Mouse (Mus musculus) neural tube, embryonic 12.5 days (tissue): ENCODE measurements at regions not wholly inside any gene's neighbourhood (a gene's known extent, or its start where the extent isn't known, plus 50 kb on each side); places are given as distances from the start of the nearest gene placed in this dataset.
"Not testable (repeated sequence)": the region's sequence is repeated elsewhere in the genome, so short reads cannot be mapped to it uniquely, and the experiment has no call there.

Experiments used
- ATAC-seq: fragments of 200-750 bp; cut with Nextera tagmentation; 2 replicates; pipeline ENCODE4 v1.8.0; 2017; ENCODE audit warnings: low read depth, mild to moderate bottlenecking, moderate TSS enrichment, moderate library complexity; ENCODE audit not compliant: low FRiP score
- H3K27ac ChIP-seq: fragments of 300-500 bp; sonication (generic); 2 replicates; pipeline ENCODE4 v1.5.1; 2016
- H3K27me3 ChIP-seq: fragments of 300-500 bp; sonication (generic); replicated peaks from 2 replicates; pipeline ENCODE4 v1.6.1; 2016; ENCODE audit warnings: mild to moderate bottlenecking
- H3K36me3 ChIP-seq: fragments of 300-500 bp; sonication (generic); 2 replicates; pipeline ENCODE4 v1.6.1; 2016; ENCODE audit warnings: mild to moderate bottlenecking
- H3K4me1 ChIP-seq: fragments of 300-500 bp; sonication (generic); 2 replicates; pipeline ENCODE4 v1.6.1; 2016
- H3K4me2 ChIP-seq: fragments of 300-500 bp; sonication (generic); replicated peaks from 2 replicates; pipeline ENCODE4 v1.6.1; 2016; ENCODE audit warnings: mild to moderate bottlenecking
- H3K4me3 ChIP-seq: fragments of 300-500 bp; sonication (generic); 2 replicates; pipeline ENCODE4 v1.5.1; 2016
- H3K9ac ChIP-seq: fragments of 300-500 bp; sonication (generic); 2 replicates; pipeline ENCODE4 v1.6.1; 2016; ENCODE audit warnings: mild to moderate bottlenecking
- H3K9me3 ChIP-seq: fragments of 300-500 bp; sonication (generic); 2 replicates; pipeline ENCODE4 v1.6.1; 2016; ENCODE audit warnings: mild to moderate bottlenecking
- WGBS: fragments of 180-500 bp; shearing (Covaris S2); methylation state at CpG from one replicate; pipeline ENCODE4 v1.1.7; 2016; 5-methylcytosine and 5-hydroxymethylcytosine counted together

DNA sequence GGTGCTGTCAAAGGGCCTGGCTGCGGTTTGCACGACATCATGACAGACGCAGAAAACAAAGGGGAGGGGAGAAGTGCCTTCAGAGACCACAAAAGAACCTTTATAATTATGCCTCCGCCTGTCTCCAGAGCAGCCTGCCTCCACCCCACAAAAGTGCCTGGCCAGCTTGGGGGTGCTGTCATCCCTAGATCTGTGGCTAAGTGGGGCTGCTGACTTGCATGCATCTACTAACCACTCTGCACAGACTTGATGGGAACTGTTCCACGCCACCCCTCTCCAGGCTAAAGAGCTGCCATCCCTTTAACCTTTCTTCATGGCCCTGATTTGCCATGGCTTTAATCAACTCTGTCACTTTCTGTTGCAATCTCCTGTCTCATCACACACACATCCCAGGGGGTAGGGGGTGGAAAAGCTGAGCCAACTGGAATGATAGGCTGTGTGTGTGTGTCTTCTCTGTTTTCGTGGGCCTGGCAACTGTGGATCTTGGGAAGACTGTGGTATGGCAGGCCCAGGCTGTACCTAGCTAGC, 162.4 kb upstream of the Pkdcc start:
- Histone ChIP-seq H3K27ac (no peak overlapping the region), H3K36me3 (no peaks in the 10 kb centered on the region), H3K4me1 (no peaks in the 10 kb centered on the region), H3K4me3 (no peak overlapping the region), H3K9ac (no peak overlapping the region), H3K27me3 (no peaks in the 10 kb centered on the region), H3K9me3 (no peaks in the 10 kb centered on the region), H3K4me2 (no peak overlapping the region)
- ATAC-seq, result no peak
- WGBS, result 48% methylated on average over 6 of the region's 6 CpGs

DNA sequence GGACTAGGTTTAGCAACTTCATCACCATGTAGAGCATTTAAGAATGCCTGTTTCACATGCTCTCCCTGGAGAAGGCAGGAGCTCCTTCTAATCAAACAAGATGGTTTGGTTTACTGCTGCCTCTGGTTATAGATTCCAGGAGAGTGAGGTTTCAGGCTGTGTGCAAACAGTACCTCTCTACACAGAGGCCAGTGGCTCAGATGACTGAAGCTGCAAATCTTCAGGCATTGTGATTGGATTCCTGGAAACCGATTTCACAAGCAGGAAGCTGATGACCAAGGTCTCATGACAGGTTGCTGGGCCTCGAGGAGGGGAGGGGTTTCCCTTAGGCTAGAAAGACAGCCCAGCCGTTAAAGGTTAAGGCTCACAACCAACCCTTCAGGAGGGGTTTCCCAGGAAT, 157.3 kb upstream of the Pkdcc start:
- 64% methylated on average over 3 of the region's 3 CpGs for WGBS
- Histone ChIP-seq H3K27ac (no peak overlapping the region), H3K9ac (no peak overlapping the region), H3K27me3 (no peaks in the 10 kb centered on the region), H3K4me2 (no peak overlapping the region), H3K4me3 (no peak overlapping the region), H3K9me3 (no peaks in the 10 kb centered on the region), H3K36me3 (no peaks in the 10 kb centered on the region), H3K4me1 (no peaks in the 10 kb centered on the region)
- no peak for ATAC-seq

DNA sequence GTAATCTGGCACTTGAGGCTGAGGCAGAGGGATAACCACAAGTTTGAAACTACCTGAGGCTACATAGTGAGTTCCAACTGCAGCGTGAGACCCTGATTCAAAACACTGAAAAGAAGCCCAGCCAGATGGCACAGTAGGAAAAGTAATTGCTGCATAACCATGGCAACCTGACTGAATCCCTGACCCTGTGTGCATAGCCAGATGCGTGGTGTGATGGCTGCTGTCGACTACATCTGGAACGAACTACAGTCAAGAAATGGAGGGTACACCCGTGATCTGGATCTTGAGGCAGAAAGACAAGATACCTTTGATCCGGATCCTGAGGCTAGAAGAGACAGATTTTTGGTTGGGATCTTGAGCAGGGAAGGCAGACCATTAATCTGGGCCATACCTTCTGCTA, 153.2 kb upstream of the Pkdcc start:
- Histone ChIP-seq H3K27me3 (no peaks in the 10 kb centered on the region), H3K4me2 (no peak overlapping the region), H3K36me3 (no peaks in the 10 kb centered on the region), H3K4me1 (no peaks in the 10 kb centered on the region), H3K27ac (no peak overlapping the region), H3K9me3 (no peaks in the 10 kb centered on the region), H3K9ac (no peak overlapping the region), H3K4me3 (no peak overlapping the region)
- no peak for ATAC-seq
- WGBS, result 57% methylated on average over 6 of the region's 6 CpGs

DNA sequence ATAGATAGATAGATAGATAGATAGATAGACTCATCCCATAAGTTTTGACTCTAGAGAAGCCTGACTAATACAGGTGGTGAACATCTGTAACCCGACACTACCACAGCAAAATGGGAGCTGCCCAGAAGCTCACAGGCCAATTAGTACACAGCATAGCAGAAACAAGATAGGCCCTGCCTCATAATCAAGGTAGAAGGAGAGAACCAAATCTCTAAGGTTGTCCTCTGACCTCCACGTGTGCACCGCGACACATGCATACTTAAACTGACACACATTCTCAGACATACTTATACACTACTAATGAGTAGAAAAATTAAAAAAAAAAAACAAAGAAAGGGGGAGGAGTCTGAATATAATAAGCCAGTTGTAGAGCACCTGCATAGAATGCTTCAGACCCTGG, 151.2 kb upstream of the Pkdcc start:
- H3K4me2 ChIP-seq, result no peak overlapping the region
- H3K27me3 ChIP-seq, result no peaks in the 10 kb centered on the region
- H3K4me3 ChIP-seq, result no peak overlapping the region
- WGBS, result 31% methylated on average over 4 of the region's 4 CpGs
- H3K27ac ChIP-seq, result no peak overlapping the region
- H3K9me3 ChIP-seq, result no peaks in the 10 kb centered on the region
- no peaks in the 10 kb centered on the region for H3K36me3 ChIP-seq
- H3K4me1 ChIP-seq, result no peaks in the 10 kb centered on the region
- H3K9ac ChIP-seq, result no peak overlapping the region
- no peak for ATAC-seq

DNA sequence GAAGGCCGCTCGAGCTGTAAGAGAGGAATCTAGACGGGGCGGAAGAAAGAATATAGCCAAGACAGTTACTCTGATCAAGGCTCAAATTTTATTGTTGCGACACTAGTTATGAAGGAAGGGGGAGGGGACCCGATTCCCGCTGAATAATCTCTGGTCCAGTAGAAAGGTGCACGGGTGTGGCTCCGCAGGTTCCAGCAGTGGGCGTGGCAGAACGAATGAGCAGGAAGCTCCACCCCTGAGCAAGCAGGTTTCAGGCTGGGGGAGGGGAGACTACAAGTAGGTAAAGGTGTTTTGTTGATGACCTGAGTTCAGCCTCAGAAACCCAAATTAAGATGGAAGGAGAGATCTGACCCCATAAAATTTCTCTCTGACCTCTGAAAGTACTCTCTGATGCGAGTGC, 150.7 kb upstream of the Pkdcc start:
- ATAC-seq, H3K36me3 ChIP-seq, H3K27me3 ChIP-seq, H3K4me3 ChIP-seq, H3K9ac ChIP-seq, H3K27ac ChIP-seq, H3K9me3 ChIP-seq, H3K4me2 ChIP-seq, H3K4me1 ChIP-seq: not testable (repeated sequence)
- WGBS, result 19% methylated on average over 12 of the region's 12 CpGs

DNA sequence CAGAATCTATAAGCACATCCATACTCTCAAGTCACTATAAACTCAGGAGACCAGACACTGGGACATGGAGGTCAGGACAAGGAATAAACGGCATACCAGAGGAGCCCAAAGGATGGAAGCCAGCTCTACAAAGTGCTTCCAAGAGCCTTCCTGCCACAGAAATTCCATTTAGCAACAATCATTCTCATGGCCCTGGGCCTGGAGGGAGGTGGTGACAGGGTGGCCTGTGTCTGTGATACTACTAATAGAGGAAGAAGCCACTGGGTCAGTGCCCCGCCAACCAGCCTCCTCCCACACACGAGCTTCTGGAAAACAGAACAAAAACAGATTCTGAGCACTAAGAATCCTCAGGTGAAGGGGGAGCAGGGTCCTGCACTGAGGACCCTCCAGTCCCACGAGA, 145.8 kb upstream of the Pkdcc start:
- WGBS, result 80% methylated on average over 4 of the region's 4 CpGs
- no peak overlapping the region for H3K4me3 ChIP-seq
- no peaks in the 10 kb centered on the region for H3K27me3 ChIP-seq
- H3K27ac ChIP-seq, result no peak overlapping the region
- no peaks in the 10 kb centered on the region for H3K9me3 ChIP-seq
- H3K9ac ChIP-seq, result no peak overlapping the region
- no peaks in the 10 kb centered on the region for H3K36me3 ChIP-seq
- no peaks in the 10 kb centered on the region for H3K4me1 ChIP-seq
- no peak for ATAC-seq
- H3K4me2 ChIP-seq, result no peak overlapping the region

DNA sequence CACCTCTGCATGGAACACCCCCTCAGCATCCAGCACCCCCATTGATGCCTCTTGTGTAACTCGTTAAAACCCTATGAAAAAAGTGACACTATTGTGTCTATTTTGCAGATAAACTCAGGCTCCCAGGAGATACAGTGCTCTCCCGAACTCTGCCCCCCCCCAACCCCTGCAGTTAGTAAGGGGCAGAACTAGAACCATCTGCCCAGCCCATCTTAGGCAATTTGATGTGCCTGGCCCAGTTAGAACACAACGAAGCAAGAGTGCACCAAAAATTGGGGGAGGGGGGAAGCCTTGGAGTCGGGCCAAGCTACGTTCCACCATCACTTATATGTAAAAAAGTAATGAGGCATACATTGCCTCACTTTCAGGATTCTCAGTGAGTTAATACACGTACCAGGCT, 143.3 kb upstream of the Pkdcc start:
- ATAC-seq, result no peak
- Histone ChIP-seq H3K27ac (no peak overlapping the region), H3K4me2 (no peak overlapping the region), H3K4me1 (no peaks in the 10 kb centered on the region), H3K9ac (no peak overlapping the region), H3K4me3 (no peak overlapping the region), H3K9me3 (no peaks in the 10 kb centered on the region), H3K27me3 (0 out of 2 replicates have a peak, but pooled peaks cover 3% of the 10 kb centered on the region), H3K36me3 (no peaks in the 10 kb centered on the region)
- 80% methylated on average over 6 of the region's 6 CpGs for WGBS

DNA sequence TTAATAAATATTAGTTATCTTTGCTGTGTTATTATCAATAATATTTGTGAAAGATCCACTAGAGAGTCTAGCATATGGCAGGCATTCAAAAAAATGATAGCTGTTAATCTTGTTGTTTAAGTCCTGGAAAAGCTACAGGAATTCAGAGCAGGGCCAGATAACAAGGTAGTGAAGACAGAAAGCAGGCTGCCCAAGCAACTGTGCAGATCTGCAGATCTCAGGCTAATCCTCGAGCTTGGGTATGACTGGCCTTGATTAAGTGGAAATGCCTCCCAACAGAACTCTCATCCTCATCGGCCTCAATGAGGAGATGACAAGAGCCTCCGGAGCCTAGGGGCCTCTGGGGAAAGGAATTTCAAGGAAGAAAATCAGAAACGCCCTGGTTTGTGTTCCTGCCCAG, 142.9 kb upstream of the Pkdcc start:
- 82% methylated on average over 4 of the region's 4 CpGs for WGBS
- ATAC-seq, result no peak
- Histone ChIP-seq H3K27me3 (peaks cover 5% of the 10 kb centered on the region; the same call in 1 of the 2 replicates), H3K27ac (no peak overlapping the region), H3K4me3 (no peak overlapping the region), H3K4me1 (no peaks in the 10 kb centered on the region), H3K36me3 (no peaks in the 10 kb centered on the region), H3K9me3 (no peaks in the 10 kb centered on the region), H3K4me2 (no peak overlapping the region), H3K9ac (no peak overlapping the region)

DNA sequence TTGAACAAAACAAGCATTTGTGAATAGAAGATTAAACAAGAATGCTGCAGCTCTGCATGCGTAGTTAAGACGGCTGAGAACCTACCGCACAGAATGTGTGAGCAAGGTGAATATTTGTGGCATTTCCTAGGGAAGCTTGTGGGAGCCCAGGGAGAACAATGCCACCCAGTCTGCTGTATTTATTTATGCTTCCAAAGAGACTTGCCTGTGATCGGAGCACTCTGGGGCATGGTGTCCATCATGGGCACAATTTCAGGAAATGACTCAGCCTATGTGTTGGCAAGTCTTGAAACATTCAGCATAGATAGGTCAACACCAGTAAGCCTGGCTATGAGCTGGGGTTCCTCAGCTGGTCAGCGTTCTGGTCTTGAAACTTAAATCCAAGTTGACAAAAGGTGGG, 140.2 kb upstream of the Pkdcc start:
- Histone ChIP-seq H3K4me3 (no peak overlapping the region), H3K27me3 (peaks cover 14% of the 10 kb centered on the region; the same call in 1 of the 2 replicates), H3K36me3 (no peaks in the 10 kb centered on the region), H3K9me3 (no peaks in the 10 kb centered on the region), H3K4me1 (peaks cover 9% of the 10 kb centered on the region), H3K4me2 (no peak overlapping the region), H3K9ac (no peak overlapping the region), H3K27ac (no peak overlapping the region)
- 74% methylated on average over 5 of the region's 5 CpGs for WGBS
- ATAC-seq, result no peak

DNA sequence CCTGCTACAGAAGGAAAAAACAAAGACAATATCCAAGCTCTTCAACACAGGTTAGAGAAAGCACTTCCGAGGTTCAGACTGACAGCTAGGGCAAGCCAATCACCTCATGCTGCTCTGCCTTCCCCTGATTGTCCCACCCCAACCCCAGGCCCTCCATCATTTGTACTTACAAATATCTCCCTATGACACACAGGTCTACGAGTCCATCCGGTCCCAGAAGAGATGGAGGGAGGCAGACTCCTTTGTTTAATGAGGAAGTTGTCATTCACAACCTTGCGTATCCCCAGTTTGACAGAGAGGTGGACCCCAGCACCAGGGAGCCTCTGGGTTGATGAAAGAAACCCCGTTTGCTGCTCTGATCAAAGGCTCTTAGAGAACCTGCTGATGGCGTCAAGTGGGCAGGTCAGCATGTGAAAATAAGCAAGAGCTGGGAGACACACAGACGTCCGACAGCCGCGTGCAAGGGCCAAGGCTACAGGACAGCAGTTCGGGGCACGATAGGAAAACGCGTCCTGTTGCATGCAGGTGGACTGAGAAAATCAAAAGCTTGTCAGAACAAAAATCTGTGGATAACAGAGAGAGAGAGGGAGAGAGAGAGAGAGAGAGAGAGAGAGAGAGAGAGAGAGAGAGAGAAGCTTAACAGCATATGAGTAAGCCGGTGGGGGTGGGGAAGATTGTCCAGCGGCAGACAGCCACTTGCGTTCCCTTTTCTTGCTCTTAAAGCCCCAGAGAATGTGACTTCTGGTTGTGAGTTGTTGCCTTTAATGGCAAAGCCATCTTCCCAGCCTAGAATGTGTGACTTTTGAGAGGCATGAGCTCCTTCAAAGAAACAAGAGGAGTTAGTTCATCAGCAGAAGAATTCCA, 137.1 kb upstream of the Pkdcc start:
- H3K9ac ChIP-seq, result no peak overlapping the region
- peaks cover 14% of the 10 kb centered on the region; the same call in 1 of the 2 replicates for H3K27me3 ChIP-seq
- H3K4me3 ChIP-seq, result no peak overlapping the region
- H3K36me3 ChIP-seq, result no peaks in the 10 kb centered on the region
- H3K4me1 ChIP-seq, result peaks cover 9% of the 10 kb centered on the region
- no peaks in the 10 kb centered on the region for H3K9me3 ChIP-seq
- 47% methylated on average over 17 of the region's 17 CpGs for WGBS
- H3K4me2 ChIP-seq, result peak overlapping the region; percentile 24; the same call in 1 of the 2 replicates
- no peak for ATAC-seq
- H3K27ac ChIP-seq, result no peak overlapping the region

DNA sequence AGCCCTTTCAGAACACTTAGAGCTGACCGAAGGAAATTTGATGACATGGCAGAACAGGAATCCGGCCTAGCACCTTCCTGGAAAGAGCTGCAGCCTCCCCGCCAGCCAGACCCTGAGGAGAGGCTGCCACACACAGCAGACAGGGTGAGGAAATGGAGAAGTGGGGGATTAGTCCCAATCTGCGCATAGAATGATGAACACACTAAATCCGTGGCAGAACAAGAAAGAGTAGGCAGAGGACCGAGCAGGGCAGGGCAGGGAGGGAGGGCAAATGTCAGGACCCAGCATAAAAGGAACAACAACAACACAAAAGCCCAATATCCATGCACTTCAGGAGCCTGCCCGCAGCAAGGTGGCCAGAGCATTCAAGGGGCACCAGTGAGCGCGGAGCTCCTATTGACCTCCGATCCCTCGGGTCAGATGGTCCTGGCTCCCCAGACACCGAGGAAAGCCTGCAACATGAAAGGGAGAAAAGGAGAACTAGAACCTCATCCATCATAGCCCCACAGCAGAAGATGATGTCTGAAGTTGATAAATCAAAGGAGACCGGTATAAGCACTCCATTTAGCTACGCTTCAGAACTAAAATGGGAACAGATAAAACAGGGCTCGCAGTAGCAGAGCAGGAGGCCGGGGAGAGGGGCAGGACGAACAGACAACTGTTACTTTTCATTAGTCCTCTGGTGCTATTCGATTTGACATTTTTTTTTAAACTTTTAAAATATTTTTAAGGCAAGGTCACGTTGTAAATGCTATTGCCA, 136.3 kb upstream of the Pkdcc start:
- ATAC-seq, result no peak
- Histone ChIP-seq H3K36me3 (no peaks in the 10 kb centered on the region), H3K27me3 (peaks cover 16% of the 10 kb centered on the region; the same call in 1 of the 2 replicates), H3K4me2 (peak overlapping the region; percentile 24; the same call in 1 of the 2 replicates), H3K9ac (no peak overlapping the region), H3K9me3 (no peaks in the 10 kb centered on the region), H3K4me1 (peaks cover 10% of the 10 kb centered on the region), H3K27ac (no peak overlapping the region), H3K4me3 (no peak overlapping the region)
- WGBS, result 12% methylated on average over 19 of the region's 19 CpGs

DNA sequence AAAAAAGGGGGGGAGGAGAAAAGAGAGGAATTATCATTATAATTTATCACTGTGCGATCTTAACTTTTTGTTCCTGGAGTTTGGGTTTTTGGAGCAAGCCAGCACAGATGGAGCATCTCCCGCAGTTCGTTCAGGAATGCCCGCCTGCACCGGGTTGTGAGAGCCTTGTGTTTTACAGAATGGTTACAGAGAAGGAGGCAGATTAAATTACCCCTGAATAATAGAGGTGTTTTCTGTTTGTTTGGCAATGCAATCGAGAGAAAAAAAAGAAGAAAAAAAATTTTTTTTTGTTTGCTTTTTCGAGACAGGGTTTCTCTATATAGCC, 135.8 kb upstream of the Pkdcc start:
- no peak for ATAC-seq
- WGBS, result 54% methylated on average over 7 of the region's 7 CpGs

More for the DNA sequence above, 135.8 kb upstream of the Pkdcc start:
- no peaks in the 10 kb centered on the region for H3K36me3 ChIP-seq
- H3K4me2 ChIP-seq, result no peak overlapping the region
- no peak overlapping the region for H3K9ac ChIP-seq
- H3K9me3 ChIP-seq, result no peaks in the 10 kb centered on the region
- no peak overlapping the region for H3K27ac ChIP-seq
- H3K4me3 ChIP-seq, result no peak overlapping the region
- H3K27me3 ChIP-seq, result peaks cover 17% of the 10 kb centered on the region; the same call in 1 of the 2 replicates
- H3K4me1 ChIP-seq, result peaks cover 12% of the 10 kb centered on the region
